Mouse (Mus musculus) liver, embryonic 16.5 days (tissue): ENCODE results near the gene Ptcd3. TPM values are rescaled to one million over a fixed set of nuclear protein-coding genes. Genes with fewer than 3 reads are reported as not detected.
A peak's percentile ranks its signal among the peaks of the same experiment; 100 is the strongest.
"Not testable (repeated sequence)": the region's sequence is repeated elsewhere in the genome, so short reads cannot be mapped to it uniquely, and the experiment has no call there.

Experiments used
- ATAC-seq: fragments of 200-750 bp; cut with Nextera tagmentation; 2 replicates; pipeline ENCODE4 v1.8.0; 2017; ENCODE audit warnings: low read depth, mild to moderate bottlenecking, moderate number of reproducible peaks, moderate library complexity
- H3K27ac ChIP-seq: fragments of 300-500 bp; sonication (generic); 2 replicates; pipeline ENCODE4 v1.5.1; 2014; ENCODE audit warnings: mild to moderate bottlenecking, low read length
- H3K27me3 ChIP-seq: fragments of 300-500 bp; sonication (generic); 2 replicates; pipeline ENCODE4 v1.6.1; 2014; ENCODE audit warnings: low read depth, low read length, mixed read lengths; ENCODE audit not compliant: control insufficient read depth, insufficient read depth
- H3K36me3 ChIP-seq: fragments of 300-500 bp; sonication (generic); 2 replicates; pipeline ENCODE4 v1.6.1; 2014; ENCODE audit warnings: mild to moderate bottlenecking; ENCODE audit not compliant: control insufficient read depth, insufficient read depth
- H3K4me1 ChIP-seq: fragments of 300-500 bp; sonication (generic); 2 replicates; pipeline ENCODE4 v1.6.1; 2014; ENCODE audit warnings: low read depth, low read length, mixed read lengths; ENCODE audit not compliant: control insufficient read depth
- H3K4me2 ChIP-seq: fragments of 300-500 bp; sonication (generic); 2 replicates; pipeline ENCODE4 v1.6.1; 2014; ENCODE audit warnings: low read depth, low read length, mixed read lengths
- H3K4me3 ChIP-seq: fragments of 300-500 bp; sonication (generic); 2 replicates; pipeline ENCODE4 v1.5.1; 2014; ENCODE audit warnings: low read depth, mild to moderate bottlenecking, low read length
- H3K9ac ChIP-seq: fragments of 300-500 bp; sonication (generic); 2 replicates; pipeline ENCODE4 v1.6.1; 2014; ENCODE audit warnings: low read depth, low read length
- H3K9me3 ChIP-seq: fragments of 300-500 bp; sonication (generic); replicated peaks from 2 replicates; pipeline ENCODE4 v1.6.1; 2016; ENCODE audit warnings: low read length; ENCODE audit not compliant: control insufficient read depth
- WGBS: fragments of 180-500 bp; shearing (Covaris S2); extraction: QIAGEN DNeasy Blood & Tissue Kit; methylation state at CpG from one replicate; pipeline ENCODE4 v1.1.7; 2014; ENCODE audit not compliant: insufficient replicate concordance; 5-methylcytosine and 5-hydroxymethylcytosine counted together
- polyA plus RNA-seq: library from polyadenylated mRNA; unstranded; fragments of >200 nt; fragmentation: Nextera tagmentation; extraction: Ambion mirVana; gene quantifications from 2 replicates; pipeline ENCODE4 v1.2.1, GENCODE M21; 2015

Ptcd3 gene
- polyA plus RNA-seq, 1 experiment from 2014 or later, result 47.5 TPM

DNA sequence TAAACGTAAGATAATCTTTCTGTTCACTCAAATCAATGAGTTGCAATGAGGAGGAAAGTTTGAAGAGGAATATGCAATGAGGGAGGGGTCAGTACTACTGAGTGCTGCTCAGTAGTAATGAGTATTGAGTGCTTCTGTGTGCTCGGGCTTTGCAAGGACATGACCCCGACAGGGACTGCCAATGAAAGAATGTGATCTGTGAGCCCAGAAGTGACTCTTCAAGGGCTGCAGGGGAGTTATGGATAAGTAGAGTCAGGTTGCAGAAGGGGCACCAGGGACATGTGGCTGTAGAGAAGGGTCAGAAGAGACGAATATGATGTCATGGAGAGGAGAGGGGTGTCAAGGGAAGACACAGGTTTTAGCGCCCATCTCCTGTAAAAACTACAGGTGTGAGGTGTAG lies 23.8 kb upstream of the Ptcd3 start:
- Histone ChIP-seq H3K4me2 (no peak overlapping the region), H3K9me3 (no peaks in the 10 kb centered on the region), H3K27ac (no peak overlapping the region), H3K9ac (no peak overlapping the region), H3K4me3 (no peak overlapping the region), H3K27me3 (no peaks in the 10 kb centered on the region), H3K4me1 (no peaks in the 10 kb centered on the region; the same call in 1 of the 2 replicates), H3K36me3 (peaks cover 26% of the 10 kb centered on the region)
- no peak for ATAC-seq
- 70% methylated on average over 5 of the region's 5 CpGs for WGBS

- no peaks in the 10 kb centered on the region for H3K27me3 ChIP-seq
- no peak overlapping the region for H3K4me2 ChIP-seq
- H3K4me1 ChIP-seq, result no peaks in the 10 kb centered on the region; the same call in 1 of the 2 replicates
- H3K4me3 ChIP-seq, result no peak overlapping the region
- H3K36me3 ChIP-seq, result peaks cover 25% of the 10 kb centered on the region
- ATAC-seq, result no peak
- H3K27ac ChIP-seq, result no peak overlapping the region
- 79% methylated on average over 12 of the region's 12 CpGs for WGBS
- H3K9ac ChIP-seq, result no peak overlapping the region
- no peaks in the 10 kb centered on the region for H3K9me3 ChIP-seq
Observed at GRCm38 (mm10) chr6:71930830-71931437, 22.4 kb upstream of the Ptcd3 start.

GRCm38 (mm10) chr6:71930053-71930452 lies 21.5 kb upstream of the Ptcd3 start:
- Histone ChIP-seq H3K9ac (no peak overlapping the region), H3K27me3 (no peaks in the 10 kb centered on the region), H3K9me3 (no peaks in the 10 kb centered on the region), H3K36me3 (peaks cover 25% of the 10 kb centered on the region), H3K27ac (0 out of 2 replicates have a peak overlapping the region, but pooled peaks have one; percentile 4), H3K4me1 (no peaks in the 10 kb centered on the region; the same call in 1 of the 2 replicates), H3K4me2 (no peak overlapping the region), H3K4me3 (no peak overlapping the region)
- peak; percentile 35 for ATAC-seq
- 68% methylated on average over 10 of the region's 10 CpGs for WGBS

- H3K9me3 ChIP-seq, result no peaks in the 10 kb centered on the region
- no peak for ATAC-seq
- H3K27ac ChIP-seq, result no peak overlapping the region
- H3K9ac ChIP-seq, result no peak overlapping the region
- no peaks in the 10 kb centered on the region for H3K27me3 ChIP-seq
- H3K4me3 ChIP-seq, result no peak overlapping the region
- H3K4me1 ChIP-seq, result no peaks in the 10 kb centered on the region; the same call in 1 of the 2 replicates
- peaks cover 34% of the 10 kb centered on the region for H3K36me3 ChIP-seq
- H3K4me2 ChIP-seq, result no peak overlapping the region
Observed at GRCm38 (mm10) chr6:71927911-71928310, 19.4 kb upstream of the Ptcd3 start.

GRCm38 (mm10) chr6:71925233-71925632 lies 16.7 kb upstream of the Ptcd3 start:
- H3K4me3 ChIP-seq, H3K27me3 ChIP-seq, ATAC-seq, H3K4me2 ChIP-seq, H3K27ac ChIP-seq, H3K9ac ChIP-seq, H3K4me1 ChIP-seq, H3K9me3 ChIP-seq: not testable (repeated sequence)
- H3K36me3 ChIP-seq, result peaks cover 36% of the 10 kb centered on the region
- 52% methylated on average over 5 of the region's 5 CpGs for WGBS

DNA sequence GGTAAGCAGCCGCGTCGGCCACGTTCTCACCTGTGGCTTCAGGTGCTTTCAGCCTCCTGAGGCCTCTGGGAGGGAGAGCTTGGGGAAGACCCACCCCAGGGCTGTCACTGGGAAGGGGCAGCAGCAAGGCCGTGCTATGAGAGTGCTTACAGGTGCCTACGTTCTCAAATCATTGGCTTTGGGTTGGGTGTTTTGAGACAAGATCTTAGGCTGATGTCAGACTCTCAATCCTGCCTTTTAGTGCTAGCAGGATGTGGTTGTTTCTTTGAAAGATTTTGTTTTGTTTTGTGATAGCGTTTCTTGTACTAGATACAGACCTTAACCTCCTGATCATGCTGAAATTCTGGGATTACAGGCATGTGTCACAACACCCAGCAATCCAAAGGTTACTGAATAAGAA lies 12.2 kb upstream of the Ptcd3 start:
- H3K9ac ChIP-seq, result no peak overlapping the region
- no peak overlapping the region for H3K4me3 ChIP-seq
- H3K9me3 ChIP-seq, result no peaks in the 10 kb centered on the region
- H3K4me1 ChIP-seq, result no peaks in the 10 kb centered on the region
- H3K4me2 ChIP-seq, result no peak overlapping the region
- no peak overlapping the region for H3K27ac ChIP-seq
- no peak for ATAC-seq
- no peaks in the 10 kb centered on the region for H3K27me3 ChIP-seq
- H3K36me3 ChIP-seq, result peaks cover 33% of the 10 kb centered on the region
- WGBS, result 85% methylated on average over 7 of the region's 7 CpGs

DNA sequence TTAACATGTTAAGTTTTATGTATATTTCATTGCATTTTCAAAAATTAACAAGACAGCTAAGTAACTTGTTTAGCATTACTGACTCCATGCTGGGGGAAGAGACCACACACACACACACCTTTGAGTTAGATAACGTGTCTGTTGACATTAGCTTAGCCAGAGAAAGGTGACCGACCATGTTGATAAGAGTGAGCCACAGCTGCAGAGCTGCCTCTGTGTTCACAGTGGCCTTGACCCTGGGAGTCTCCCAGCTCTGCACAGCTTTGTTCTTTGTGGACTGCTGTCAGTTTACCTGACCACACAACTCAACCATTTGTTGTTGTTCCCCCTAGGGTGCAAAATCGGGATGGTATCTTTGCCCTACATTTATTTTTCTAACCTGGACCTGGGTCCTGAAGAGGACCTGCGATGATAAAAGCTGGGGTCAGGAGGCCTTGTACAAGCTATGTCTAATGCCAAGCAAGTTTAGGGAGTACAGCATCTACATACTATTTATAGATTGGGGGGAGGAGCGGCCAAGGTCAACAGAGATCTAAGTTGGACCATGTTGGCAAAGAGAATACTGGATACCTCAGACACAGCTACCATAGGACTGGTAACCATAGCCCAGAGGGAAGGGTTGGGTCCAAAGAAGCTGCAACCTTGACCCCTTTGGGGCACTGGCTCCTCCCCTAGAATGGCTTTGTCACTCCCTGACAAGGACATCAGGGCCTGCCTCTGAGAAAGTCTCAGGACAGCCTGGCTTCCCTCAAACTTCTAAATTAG lies 3.3 kb upstream of the Ptcd3 start:
- no peaks in the 10 kb centered on the region for H3K27me3 ChIP-seq
- peak; percentile 75 for ATAC-seq
- no peaks in the 10 kb centered on the region for H3K9me3 ChIP-seq
- peaks cover 25% of the 10 kb centered on the region for H3K4me1 ChIP-seq
- peaks cover 10% of the 10 kb centered on the region for H3K36me3 ChIP-seq
- H3K9ac ChIP-seq, result no peak overlapping the region
- H3K27ac ChIP-seq, result peak overlapping the region; percentile 76
- no peak overlapping the region for H3K4me2 ChIP-seq
- WGBS, result 46% methylated on average over 5 of the region's 5 CpGs
- H3K4me3 ChIP-seq, result no peak overlapping the region

GRCm38 (mm10) chr6:71909840-71910239 lies 1.3 kb upstream of the Ptcd3 start:
- no peaks in the 10 kb centered on the region for H3K9me3 ChIP-seq
- WGBS, result 32% methylated on average over 6 of the region's 6 CpGs
- peak overlapping the region; percentile 67 for H3K4me2 ChIP-seq
- H3K36me3 ChIP-seq, result peaks cover under 1% of the 10 kb centered on the region; the same call in 1 of the 2 replicates
- no peak overlapping the region for H3K27ac ChIP-seq
- no peaks in the 10 kb centered on the region for H3K27me3 ChIP-seq
- peak overlapping the region; percentile 80 for H3K4me3 ChIP-seq
- ATAC-seq, result no peak
- peak overlapping the region; percentile 73 for H3K9ac ChIP-seq
- H3K4me1 ChIP-seq, result peaks cover 25% of the 10 kb centered on the region

DNA sequence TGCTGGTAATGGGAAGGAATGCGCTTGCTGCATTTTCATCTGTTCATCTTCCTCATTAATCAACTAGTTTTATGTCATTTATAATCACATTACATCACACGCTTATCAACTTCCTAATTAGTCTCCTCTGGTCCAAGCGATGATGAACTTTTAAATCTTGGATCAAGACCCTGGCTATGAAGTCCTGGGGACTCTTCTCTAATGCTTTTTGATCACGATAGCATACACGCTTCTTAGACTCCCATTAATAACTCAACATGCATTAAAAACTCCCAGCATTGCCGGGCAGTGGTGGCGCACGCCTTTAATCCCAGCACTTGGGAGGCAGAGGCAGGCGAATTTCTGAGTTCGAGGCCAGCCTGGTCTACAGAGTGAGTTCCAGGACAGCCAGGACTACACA lies 834 bp upstream of the Ptcd3 start:
- H3K4me1 ChIP-seq, result peaks cover 25% of the 10 kb centered on the region
- 0 out of 2 replicates have a peak overlapping the region, but pooled peaks have one; percentile 20 for H3K27ac ChIP-seq

More for the DNA sequence above, 834 bp upstream of the Ptcd3 start:
- Histone ChIP-seq H3K27me3 (no peaks in the 10 kb centered on the region), H3K4me3 (peak overlapping the region; percentile 80), H3K9me3 (no peaks in the 10 kb centered on the region), H3K4me2 (peak overlapping the region; percentile 67), H3K9ac (peak overlapping the region; percentile 73), H3K36me3 (no peaks in the 10 kb centered on the region; the same call in 1 of the 2 replicates)
- ATAC-seq, result no peak
- 11% methylated on average over 10 of the region's 10 CpGs for WGBS
